Mouse (Mus musculus) large intestine, adult 2 months (tissue): ENCODE data around the gene Btbd2. TPM values are rescaled to one million over a fixed set of nuclear protein-coding genes. Genes with fewer than 3 reads are reported as not detected.
A peak's percentile ranks its signal among the peaks of the same experiment; 100 is the strongest.

Experiments
- DNase-seq: peaks from one replicate; pipeline ENCODE4 v3.0.0-alpha.2; 2012; ENCODE audit warnings: low read depth, low spot score
- WGBS: fragments of 180-500 bp; shearing (Covaris S2); methylation state at CpG from one replicate; pipeline ENCODE4 v1.1.7; 2018; 5-methylcytosine and 5-hydroxymethylcytosine counted together
- polyA plus RNA-seq: library from polyadenylated mRNA; depleted of rRNA; stranded (reverse); fragments of >200 nt; gene quantifications from 2 replicates; pipeline ENCODE4 v1.2.3, GENCODE M21; 2012; rRNA removed

Gene Btbd2
- polyA plus RNA-seq = 49.0 and 56.2 TPM in 2 replicates

DNA sequence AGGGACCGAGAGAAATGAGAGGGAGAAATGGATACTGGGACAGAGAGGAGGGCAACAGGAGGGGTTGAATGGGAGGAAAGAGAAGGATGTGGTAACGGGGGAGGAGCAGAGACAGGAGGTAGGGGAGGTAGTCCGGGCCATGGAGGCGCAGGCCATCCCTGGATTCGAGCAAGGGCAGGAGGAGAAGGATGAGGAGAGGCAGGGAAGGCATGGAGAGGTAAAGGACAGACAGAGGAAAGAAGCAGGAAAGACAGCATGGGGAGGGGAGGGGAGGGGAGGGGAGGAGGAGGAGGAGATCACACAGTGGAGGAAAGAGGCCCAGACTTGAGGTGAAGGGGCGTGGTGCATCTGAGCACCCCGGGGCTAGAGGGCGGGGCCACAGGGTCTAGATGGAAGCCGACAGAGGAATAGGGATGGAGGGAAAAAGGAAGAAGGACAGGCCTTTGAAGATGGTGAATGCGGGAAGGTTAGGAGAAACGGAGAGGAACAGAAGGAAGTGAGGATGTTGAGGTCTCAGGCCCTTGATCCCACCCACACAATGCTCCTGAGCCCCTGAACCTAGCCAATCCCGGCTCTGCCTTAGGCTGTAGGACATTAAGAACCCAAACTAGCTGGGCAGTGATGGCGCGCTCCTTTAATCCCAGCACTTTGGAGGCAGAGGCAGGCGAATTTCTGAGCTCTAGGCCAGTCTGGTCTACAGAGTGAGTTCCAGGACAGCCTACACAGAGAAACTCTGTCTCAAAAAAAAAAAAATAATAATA lies at the start of gene Btbd2:
TSS of gene Btbd2 (minus strand) at position 209 of the 761 bp plus-strand sequence.
- DNase-seq = no peak
- 19% methylated on average over 15 of the region's 15 CpGs for WGBS

DNA sequence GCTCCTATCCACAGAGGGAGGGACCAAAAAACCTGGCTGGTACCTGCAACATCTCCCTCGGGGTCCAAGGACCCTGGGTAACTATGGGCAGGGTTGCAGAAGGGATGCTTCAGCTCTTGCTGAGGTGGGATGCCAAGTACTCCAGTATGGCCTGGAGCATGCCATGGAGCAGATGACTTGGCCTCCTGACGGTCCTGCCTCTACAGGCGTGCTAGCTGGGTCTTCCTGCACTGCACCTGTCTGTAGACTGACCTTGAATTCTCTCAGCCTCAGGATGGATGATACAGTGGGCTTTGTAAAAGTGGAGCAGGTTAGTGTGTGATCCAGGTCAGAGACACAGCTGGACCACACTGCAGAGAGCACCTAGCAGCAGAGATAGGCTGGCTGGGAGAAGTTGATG lies 48.6 kb upstream of the Btbd2 start:
- WGBS = 71% methylated on average over 3 of the region's 3 CpGs
- DNase-seq = no peak

DNA sequence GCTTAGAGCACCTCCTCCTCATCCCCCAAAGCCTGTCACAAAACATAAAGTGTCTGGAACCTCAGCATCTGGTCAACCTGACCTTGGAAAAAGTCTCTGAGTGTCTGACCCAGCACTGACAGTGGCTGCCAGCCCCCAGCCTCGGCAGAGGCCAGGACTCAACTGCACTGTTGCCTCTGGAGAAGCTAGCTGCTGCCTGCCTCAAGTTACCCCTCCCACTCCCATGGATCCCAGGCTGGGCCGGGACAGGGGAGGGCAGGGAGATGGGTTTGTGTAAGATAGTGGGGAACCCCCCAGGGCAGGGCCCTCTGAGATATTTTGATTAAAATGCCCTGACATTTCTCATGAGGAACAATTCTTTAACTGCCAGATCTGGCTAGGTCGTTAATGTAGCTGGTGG lies 48.2 kb upstream of the Btbd2 start:
- WGBS = 66% methylated on average over 3 of the region's 3 CpGs
- DNase-seq = no peak

DNA sequence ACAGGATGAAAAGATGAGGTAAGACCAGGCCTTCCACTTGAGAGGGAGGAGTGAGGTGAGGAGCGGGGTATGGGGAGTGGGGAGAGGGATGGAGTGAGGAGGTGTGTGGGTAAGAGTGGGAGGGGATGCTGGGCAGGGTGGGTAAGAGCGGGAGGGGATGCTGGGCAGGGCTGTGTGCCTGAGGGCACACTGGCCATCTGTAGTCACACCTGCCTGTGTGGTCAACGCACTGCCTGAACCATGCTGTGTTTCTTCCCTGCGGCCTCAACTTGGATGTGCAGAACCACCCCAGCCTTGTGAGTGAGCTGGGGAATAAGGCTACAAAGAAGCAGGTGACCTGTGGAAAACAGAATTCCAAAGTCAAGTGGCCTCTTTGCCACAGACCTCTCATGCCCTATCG lies 47.5 kb upstream of the Btbd2 start:
- no peak for DNase-seq
- WGBS = 88% methylated on average over 5 of the region's 5 CpGs

DNA sequence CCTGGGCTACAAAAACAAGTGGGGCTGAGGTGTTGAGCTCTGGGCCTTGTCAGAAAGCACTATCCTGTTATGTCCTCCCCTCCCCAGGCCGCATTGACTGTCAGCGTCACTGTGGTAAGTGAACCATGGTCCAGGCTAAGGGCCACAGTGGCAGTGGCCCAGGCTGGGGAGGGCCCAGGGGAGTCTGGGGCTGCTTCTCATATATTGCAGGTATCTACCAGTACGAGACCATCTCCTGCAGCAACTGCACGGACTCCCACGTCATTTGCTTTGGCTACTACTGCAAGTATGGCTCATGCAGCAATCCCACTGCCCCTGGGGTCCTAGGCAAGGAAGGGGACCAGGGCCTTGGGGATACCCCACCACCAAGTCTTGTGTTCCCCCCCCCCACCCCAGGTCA lies 46.8 kb upstream of the Btbd2 start:
- WGBS = 92% methylated on average over 5 of the region's 5 CpGs
- no peak for DNase-seq

DNA sequence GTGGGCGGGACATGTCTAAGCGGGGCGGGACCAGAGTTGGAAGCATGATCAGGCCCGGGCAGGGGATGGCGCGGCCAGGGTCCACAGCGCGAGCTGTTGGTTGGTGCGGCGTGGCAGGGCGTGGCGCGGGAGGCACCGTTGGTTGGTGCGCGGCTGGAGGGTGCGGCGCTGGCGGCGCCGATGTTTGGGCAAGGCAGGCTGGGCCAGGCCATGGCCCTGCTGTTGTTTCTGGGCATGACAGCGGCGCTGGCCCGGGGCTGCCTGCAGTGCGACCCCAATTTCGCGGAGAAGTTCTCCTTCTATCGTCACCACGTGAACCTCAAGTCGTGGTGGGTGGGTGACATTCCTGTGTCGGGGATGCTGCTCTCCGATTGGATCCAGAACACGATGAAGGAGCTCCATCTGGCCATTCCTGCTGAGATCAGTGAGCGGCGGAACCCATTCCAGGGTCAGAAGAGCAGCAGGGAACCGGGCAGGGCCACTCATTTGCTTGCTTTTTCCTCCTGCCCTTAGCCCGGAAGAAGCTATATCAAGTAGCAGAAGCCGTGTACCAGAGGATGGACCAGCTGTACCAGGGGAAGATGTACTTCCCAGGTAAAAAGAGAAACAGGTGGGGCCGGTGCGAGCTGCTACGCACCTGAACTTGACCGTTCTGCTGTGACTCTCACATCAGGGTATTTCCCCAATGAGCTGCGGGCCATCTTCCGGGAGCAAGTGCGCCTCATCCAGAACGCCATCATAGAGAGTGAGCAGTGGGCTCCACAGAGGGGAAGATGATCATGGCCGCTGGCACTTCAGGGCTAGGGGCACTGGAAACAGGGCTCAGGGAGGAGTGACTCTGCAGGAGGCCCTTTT lies 45.9 kb upstream of the Btbd2 start:
- under 1% methylated on average over 47 of the region's 47 CpGs for WGBS
- DNase-seq = peak; percentile 79

DNA sequence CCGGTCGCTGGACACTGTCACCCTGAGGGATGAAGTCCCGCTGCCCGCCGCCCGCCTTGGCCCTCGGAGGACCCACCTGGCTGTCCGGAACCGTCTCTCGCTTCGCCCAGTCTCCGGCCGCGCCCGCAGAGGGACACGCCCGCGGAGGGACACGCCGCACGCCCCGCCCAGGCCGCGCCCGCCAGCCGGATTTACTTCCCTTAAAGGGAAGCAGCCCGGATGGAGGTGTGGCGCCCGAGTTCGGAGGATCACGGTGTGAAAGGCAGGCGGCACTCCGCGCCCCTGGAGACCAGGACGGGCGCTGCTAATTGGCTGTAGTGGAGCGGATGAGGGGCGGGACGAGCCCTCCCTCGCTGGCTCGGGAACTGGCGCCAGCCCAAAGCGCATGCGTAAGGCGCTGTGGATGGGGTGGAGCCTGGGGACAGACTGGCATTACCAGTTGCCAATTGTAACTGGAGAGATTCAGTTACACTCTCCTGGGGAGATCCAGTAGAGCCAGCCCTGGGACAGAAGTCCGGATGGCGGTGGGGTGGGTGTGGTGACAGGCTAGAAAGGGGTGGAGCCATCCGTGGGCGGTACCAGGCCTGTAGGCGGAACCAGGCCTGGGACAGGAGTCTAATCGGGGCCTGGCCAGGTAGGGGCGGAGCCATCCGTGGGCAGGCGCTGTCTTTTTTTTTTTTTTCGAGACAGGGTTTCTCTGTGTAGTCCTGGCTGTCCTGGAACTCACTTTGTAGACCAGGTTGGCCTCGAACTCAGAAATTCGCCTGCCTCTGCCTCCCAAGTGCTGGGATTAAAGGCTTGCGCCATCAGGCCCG lies 45.1 kb upstream of the Btbd2 start, which contains the start of the genes Mob3a and Izumo4:
TSS of gene Mob3a (minus strand) at position 257 of the 815 bp plus-strand sequence.
TSS of gene Izumo4 (plus strand) at position 464 of the 815 bp plus-strand sequence.
- under 1% methylated on average over 59 of the region's 59 CpGs for WGBS
- peak; percentile 95 for DNase-seq

DNA sequence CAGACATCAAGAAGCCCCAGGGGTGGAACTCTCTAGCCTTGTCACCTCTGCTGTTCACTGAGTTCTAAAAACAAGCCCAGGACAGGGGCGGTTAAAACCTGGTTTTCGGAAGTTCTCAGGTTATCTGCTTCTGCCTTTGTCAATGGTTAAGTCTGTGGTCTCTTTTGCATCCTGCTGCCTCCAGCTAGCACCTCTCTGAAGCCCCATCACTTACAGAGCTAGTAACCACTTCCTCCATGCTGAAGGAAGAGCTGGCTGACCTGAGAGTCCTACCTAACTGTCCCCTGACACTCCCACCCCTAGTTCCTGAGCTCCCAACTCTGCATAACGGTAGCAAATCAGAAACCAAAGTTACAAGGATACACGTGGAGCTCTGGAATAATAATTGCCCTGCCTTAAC lies 43.9 kb upstream of the Btbd2 start:
- no peak for DNase-seq
- 35% methylated on average over 4 of the region's 4 CpGs for WGBS

DNA sequence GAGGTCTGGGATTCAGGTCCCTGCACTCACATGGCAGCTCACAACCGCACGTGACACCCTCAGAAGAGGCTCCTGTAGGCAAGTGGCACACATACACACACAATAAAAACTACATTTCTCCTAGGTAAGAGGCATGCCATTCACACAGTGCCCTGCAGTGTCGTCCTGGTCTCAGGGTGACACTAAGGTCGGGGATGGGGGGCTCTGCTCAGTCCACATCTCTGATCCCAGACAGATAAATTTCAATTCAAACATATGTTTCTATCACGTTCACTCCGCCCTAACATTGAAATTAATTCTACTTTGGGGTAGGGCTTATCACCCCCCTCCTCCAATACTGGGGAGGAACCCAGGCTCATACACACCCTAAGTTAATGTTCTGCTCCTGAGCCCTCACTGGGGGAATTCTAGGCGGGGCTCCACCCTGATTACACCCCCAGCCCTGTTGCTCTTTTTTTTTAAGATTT lies 43.2 kb upstream of the Btbd2 start:
- WGBS = 73% methylated on average over 7 of the region's 7 CpGs

DNA sequence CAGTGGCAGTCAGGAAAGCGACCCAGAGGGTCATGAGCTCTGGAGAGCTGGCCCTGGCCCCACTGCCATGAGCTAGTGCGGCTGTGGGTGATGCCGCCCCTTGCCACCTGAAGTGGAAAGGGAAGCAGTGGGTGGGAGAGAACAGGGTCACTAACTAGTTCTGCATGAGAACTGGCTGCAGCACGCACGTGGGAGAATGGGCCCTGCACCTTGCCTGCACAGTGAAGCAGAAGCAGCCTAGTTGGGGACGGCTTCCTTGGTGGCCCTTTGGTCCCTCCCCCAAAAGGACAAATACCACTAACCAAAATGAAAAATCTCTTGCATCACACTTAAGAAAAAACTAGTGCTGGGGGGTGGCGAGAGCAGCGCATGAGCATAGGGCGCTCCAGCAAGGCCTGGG lies 41.7 kb upstream of the Btbd2 start:
- DNase-seq = no peak
- WGBS = 87% methylated on average over 9 of the region's 9 CpGs

More for the DNA sequence above, 43.2 kb upstream of the Btbd2 start:
- no peak for DNase-seq

DNA sequence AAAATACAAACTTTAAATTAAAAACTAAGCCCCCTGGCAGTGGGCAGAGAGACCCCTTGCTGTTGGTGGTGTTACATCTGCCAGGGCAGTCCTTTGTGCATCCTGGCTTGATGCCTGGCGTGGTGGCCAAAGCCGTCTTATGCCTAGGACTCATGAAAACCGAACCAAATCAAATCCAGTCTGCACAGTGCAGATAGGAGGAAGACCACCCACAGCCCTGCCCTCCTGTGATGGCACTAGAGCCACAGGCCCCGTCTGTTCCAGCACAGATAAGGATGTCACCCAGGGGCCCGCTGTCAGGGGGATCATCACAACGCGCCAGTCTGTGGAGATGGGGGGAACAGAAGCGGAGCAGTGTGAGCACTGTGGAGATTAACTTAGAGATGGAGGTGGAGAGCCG lies 40.9 kb upstream of the Btbd2 start:
- DNase-seq = no peak
- WGBS = 91% methylated on average over 9 of the region's 9 CpGs

DNA sequence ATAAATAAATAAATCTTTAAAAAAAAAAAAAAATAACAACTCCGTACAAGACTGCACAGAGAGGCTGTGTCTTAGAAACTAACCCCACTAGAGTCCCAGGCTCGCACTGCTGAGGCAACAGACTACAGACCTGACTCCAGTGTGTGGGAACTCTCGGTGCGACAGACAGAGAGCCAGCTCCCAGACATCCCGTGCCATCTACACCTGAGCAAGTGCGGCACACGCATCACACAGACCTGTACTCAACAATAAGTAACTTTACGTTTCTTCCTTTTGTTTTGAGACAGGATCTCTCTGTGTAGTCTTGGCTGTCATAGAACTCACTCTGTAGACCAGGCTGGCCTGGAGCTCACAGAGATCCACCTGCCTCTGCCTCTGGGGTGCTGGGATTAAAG lies 40.5 kb upstream of the Btbd2 start:
- no peak for DNase-seq
- WGBS = 85% methylated on average over 8 of the region's 8 CpGs

DNA sequence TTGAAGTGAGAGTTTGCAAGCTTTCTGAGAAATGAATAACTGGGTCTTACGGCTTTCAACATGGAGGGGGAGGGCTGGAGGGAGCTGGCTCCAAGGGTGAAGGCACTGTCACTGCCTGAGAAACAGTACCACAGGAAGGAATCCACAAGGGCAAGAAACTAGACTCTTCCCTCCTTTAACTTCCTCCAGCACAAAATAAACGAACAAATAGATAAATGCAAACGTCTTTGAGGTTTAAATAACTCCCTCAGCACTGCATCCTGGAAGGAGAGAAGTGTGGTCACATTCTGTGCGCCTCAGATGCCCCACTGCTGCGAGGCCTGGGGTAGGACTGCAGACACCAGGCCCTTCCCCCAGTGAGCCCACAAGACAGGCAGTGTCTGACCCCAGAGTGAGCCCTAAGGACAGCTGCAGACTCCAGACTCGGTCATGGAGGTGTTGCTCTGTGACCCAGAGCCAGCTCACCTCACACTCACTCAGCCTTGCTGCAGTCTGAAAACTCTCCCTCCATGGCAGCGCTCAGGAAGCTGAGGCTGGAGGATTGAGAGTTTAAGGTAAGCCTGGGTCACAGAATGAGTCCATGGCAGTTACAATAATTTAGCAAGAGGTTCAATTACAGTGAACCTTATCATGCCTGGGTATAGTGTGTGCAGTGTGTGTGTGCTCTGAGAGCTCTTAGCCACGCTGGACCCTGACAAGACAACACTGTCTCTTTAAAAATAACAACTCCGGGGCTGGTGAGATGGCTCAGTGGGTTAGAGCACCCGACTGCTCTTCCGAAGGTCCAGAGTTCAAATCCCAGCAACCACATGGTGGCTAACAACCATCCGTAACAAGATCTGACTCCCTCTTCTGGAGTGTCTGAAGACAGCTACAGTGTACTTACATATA lies 39.9 kb upstream of the Btbd2 start:
- DNase-seq = no peak
- WGBS = 61% methylated on average over 12 of the region's 12 CpGs

DNA sequence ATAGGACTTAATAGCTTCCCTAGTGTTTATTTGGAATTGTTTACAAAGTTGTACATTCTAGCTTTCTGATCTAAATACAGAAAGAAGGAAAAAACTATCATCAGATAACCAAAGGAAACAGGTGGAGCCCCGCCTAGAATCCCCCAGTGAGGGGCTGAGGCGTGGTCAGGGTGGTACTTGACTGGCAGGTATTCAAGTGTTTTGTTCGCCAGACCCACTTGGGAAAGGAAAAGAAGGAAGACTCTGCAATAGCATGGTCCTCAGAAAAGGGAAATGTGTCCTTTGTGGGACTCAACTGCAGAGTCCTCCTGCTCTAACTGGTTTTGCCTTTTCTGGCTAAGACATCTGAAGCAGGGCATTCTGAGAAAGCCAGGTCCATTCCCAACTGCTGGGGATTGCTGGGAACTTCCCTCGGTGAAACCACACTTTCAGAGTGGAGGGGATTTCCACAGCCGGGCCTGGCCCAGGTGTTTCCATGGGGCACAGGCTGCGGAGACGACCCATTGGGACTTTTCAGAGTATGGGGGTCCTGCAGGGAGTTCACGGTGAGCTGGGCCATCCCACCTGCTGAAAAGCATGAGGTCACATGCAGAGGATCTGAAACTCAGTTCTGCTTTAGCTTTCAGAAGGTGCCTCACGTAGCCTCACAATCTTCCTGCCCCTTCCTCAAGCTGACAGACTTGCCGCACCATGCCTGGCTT lies 39.1 kb upstream of the Btbd2 start:
- WGBS = 63% methylated on average over 10 of the region's 10 CpGs
- DNase-seq = no peak

DNA sequence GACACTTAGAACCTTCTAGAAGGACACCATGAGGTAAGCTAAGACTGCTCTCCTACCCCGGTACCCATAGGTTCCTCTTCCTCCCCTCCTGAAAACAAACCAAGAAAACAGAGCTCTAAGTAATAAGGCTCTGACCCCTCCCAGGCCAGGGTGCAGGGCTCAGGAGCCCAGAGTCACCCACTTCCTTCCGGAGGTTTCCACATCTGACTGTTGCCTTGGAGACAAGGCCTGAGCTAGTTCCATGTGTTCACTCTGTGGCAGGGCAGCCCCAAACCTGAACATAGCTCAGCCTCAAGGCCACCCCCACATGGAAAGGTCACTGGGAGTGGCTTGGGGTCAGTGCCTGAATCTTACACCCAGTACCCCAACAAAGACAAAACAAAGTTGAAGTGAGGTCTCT lies 38.3 kb upstream of the Btbd2 start:
- WGBS = 47% methylated on average over 2 of the region's 2 CpGs
- no peak for DNase-seq

DNA sequence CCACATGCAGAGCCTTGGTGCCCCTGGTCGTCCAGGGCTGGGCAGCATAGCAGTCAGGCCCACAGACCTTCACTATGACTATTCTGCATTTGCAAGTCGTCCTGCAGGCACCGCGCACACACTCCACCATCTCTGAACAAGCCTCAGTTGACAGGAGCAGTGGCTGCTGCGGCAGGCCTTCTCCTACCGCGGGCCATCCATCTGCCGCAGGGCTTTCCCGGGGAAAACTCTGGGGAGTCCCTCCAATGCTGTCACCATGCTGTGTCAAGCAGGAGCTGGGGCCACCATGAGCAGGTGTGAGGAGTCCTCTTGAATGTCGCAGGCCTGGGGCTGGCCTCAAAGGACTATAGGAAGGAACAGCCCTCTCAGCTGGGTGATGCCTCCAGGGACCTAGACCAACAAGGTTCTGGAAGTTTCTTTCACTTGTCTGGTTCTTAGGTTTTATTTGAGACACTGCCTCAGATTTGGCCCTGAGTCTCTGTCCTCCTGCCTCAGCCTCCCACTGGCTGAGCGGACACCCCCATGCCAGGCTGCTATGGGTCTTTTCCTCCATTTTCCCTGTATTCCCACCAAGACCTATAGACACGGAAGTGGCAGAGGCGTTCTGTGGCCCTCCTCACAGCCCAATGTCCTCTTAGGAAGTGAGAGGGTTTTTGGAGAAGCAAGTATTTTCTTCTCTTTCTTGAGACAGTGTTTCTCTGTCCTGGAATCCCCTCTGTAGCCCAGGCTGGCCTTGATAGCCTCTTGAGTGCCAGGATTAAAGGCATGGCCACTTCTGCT lies 37.5 kb upstream of the Btbd2 start:
- no peak for DNase-seq
- 91% methylated on average over 13 of the region's 13 CpGs for WGBS

DNA sequence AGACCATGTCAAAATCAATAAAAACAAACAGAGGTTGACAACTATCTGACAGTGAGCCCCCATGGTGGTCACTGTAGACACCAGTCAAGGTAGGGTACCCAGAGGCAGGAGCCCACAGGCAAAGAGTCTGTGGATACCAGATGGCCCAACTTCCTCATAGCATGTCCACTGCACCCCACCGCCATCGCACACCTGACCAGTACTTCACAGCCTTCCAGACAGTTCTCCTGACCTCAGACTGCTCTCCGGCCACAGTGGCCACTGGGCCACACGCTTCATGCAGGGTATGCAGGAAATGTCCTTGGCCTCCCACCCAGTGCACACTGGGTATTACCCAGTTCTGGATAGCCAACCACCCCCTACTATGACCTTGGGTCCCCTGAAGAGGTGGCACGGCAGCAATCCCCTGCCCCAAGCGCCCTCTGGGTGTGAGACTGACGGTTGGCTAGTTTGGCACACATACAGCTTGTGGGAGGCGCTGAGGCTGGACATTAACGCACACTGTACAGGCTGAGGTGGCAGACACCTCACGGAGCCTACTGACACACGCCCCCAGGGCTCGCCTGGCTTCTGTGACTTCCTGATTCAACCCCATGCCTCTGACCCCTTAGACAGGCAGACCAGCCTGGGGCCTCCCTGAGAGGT lies 36.7 kb upstream of the Btbd2 start:
- 90% methylated on average over 12 of the region's 12 CpGs for WGBS

More for the DNA sequence above, 36.7 kb upstream of the Btbd2 start:
- no peak for DNase-seq
